Mouse (Mus musculus): ENCODE measurements around the gene Tbr1.

- TF ChIP-seq CTCF (IDR thresholded peaks at IDR 0.05; ENCODE audit: low read depth, low read length) = no peak
- TF ChIP-seq POLR2A (IDR thresholded peaks at IDR 0.05; ENCODE audit: insufficient read depth, low read length) = no peak
- TF ChIP-seq EP300 (IDR thresholded peaks at IDR 0.05; ENCODE audit: insufficient read depth, low read depth, low read length) = no peak
Measured at GRCm38 (mm10) chr2:61760044-61760443, 42.7 kb upstream of the Tbr1 start.
